Comparison of ENCODE assay signal across 27 mouse cellular contexts in the genomic region with DNA sequence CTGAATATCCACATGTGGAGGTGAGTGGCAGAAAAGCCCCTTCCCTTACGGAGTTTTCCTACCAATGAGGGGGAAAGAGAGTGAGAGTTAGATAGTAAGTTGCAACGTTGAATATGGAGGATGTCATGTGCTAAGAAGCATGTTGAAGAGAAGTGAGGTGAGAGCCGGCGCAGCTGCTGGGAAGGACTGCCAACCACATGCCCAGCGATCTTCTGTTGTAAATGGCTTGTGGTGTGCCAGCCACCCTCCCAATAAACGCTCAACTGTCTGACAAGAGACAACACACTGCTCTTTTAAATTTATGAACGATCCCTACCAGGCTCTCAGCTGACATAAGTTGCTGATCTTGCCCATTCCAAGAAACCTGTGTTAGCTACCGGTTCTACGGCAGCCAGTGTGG. TPM values are rescaled to one million over a fixed set of nuclear protein-coding genes. Genes with fewer than 3 reads are reported as not detected.
A peak's percentile ranks its signal among the peaks of the same experiment; 100 is the strongest.
DNase-seq lines count a peak whose midpoint lies in the region; ATAC-seq and TF ChIP-seq lines count a peak whose summit lies in the region.
"Had no signal": no experiment of that assay in that cellular context is flagged by ENCODE, and none has a peak within 500 bp of the region (broad histone marks: within the 10 kb centered on the region; RNA-seq: fewer than 3 reads in every experiment).

No protein-coding gene starts in this region.

- no peaks in the 10 kb centered on the region for H3K36me3 ChIP-seq in forebrain, embryonic 14.5 days (ENCODE audit: control insufficient read depth, insufficient read depth, low read length)
- H3K36me3 ChIP-seq in forebrain, embryonic 13.5 days (ENCODE audit: poor library complexity, severe bottlenecking) = no peaks in the 10 kb centered on the region
- no peaks in the 10 kb centered on the region for H3K36me3 ChIP-seq in forebrain, postnatal 0 days (ENCODE audit: insufficient read depth)
- no peaks in the 10 kb centered on the region for H3K36me3 ChIP-seq in forebrain, embryonic 12.5 days (replicated peaks)
- H3K36me3 ChIP-seq: embryonic facial prominence, embryonic 12.5 days; embryonic facial prominence, embryonic 15.5 days; heart, embryonic 10.5 days; hindbrain, embryonic 10.5 days; hindbrain, embryonic 13.5 days; intestine, embryonic 15.5 days had no signal

- no peak overlapping the region for H3K4me3 ChIP-seq in forebrain, embryonic 14.5 days (ENCODE audit: low read depth, low read length)
- no peak overlapping the region for H3K4me3 ChIP-seq in forebrain, embryonic 13.5 days
- H3K4me3 ChIP-seq in forebrain, postnatal 0 days (ENCODE audit: low read depth, low read length) = no peak overlapping the region
- no peak overlapping the region for H3K4me3 ChIP-seq in forebrain, embryonic 12.5 days (replicated peaks)
- H3K4me3 ChIP-seq: embryonic facial prominence, embryonic 12.5 days; embryonic facial prominence, embryonic 15.5 days; heart, adult 2 months; heart, embryonic 10.5 days; hindbrain, embryonic 10.5 days; hindbrain, embryonic 13.5 days; intestine, embryonic 15.5 days had no signal

- WGBS in forebrain, embryonic 14.5 days = 76% methylated on average over 9 of the region's 9 CpGs
- WGBS in forebrain, embryonic 13.5 days = 91% methylated on average over 9 of the region's 9 CpGs
- 54% methylated on average over 9 of the region's 9 CpGs for WGBS in forebrain, postnatal 0 days
- 90% methylated on average over 9 of the region's 9 CpGs for WGBS in forebrain, embryonic 12.5 days

- TF ChIP-seq CTCF in forebrain, postnatal 0 days (IDR thresholded peaks at IDR 0.05; ENCODE audit: low read depth) = no peak

- peak; percentile 61 for DNase-seq in forebrain, embryonic 14.5 days (ENCODE audit: low spot score)
- peak; percentile 73 for DNase-seq in forebrain, postnatal 0 days
- DNase-seq in layer of hippocampus, adult 11-12 months (ENCODE audit: low spot score) = peak; percentile 12
- DNase-seq in layer of hippocampus, adult 9-10 months (ENCODE audit: low spot score) = no peak
- peak; percentile 53 for DNase-seq in brain, adult 2 months (ENCODE audit: low read depth, low spot score)
- no peak for DNase-seq in neural tube, embryonic 10.5 days (ENCODE audit: extremely low spot score, low spot score)
- DNase-seq: adrenal gland, adult 8-10 months; adrenal gland, postnatal 25 days; cerebellum, adult 11 months; cerebellum, adult 2 months; cerebellum, adult 9-11 months; cerebellum, postnatal 25 days; gastrocnemius, postnatal 25 days; heart, adult 2 months; heart, postnatal 36 days; kidney, adult 11 months had no signal

- no peak overlapping the region for H3K4me2 ChIP-seq in forebrain, embryonic 14.5 days (ENCODE audit: low read length)
- H3K4me2 ChIP-seq in forebrain, embryonic 13.5 days = no peak overlapping the region
- no peak overlapping the region for H3K4me2 ChIP-seq in forebrain, postnatal 0 days (ENCODE audit: low read depth)
- H3K4me2 ChIP-seq in forebrain, embryonic 12.5 days = no peak overlapping the region
- H3K4me2 ChIP-seq: embryonic facial prominence, embryonic 12.5 days; embryonic facial prominence, embryonic 15.5 days; hindbrain, embryonic 13.5 days; intestine, embryonic 15.5 days had no signal

- H3K9ac ChIP-seq in forebrain, embryonic 14.5 days (ENCODE audit: low read length) = no peak overlapping the region
- H3K9ac ChIP-seq in forebrain, embryonic 13.5 days = no peak overlapping the region
- H3K9ac ChIP-seq in forebrain, postnatal 0 days = no peak overlapping the region
- H3K9ac ChIP-seq in forebrain, embryonic 12.5 days = no peak overlapping the region
- H3K9ac ChIP-seq: embryonic facial prominence, embryonic 12.5 days; embryonic facial prominence, embryonic 15.5 days; hindbrain, embryonic 13.5 days; intestine, embryonic 15.5 days had no signal

- H3K27ac ChIP-seq in forebrain, embryonic 14.5 days (ENCODE audit: low read depth, low read length) = no peak overlapping the region
- no peak overlapping the region; the same call in 1 of the 2 replicates for H3K27ac ChIP-seq in forebrain, embryonic 13.5 days
- peak overlapping the region; percentile 41; the same call in 1 of the 2 replicates for H3K27ac ChIP-seq in forebrain, postnatal 0 days (ENCODE audit: low read depth, low read length)
- no peak overlapping the region for H3K27ac ChIP-seq in forebrain, embryonic 12.5 days
- H3K27ac ChIP-seq: embryonic facial prominence, embryonic 12.5 days; embryonic facial prominence, embryonic 15.5 days; heart, adult 2 months; heart, embryonic 10.5 days; hindbrain, embryonic 10.5 days; hindbrain, embryonic 13.5 days; intestine, embryonic 15.5 days had no signal

- H3K4me1 ChIP-seq in forebrain, embryonic 14.5 days (ENCODE audit: control insufficient read depth, insufficient read depth, low read length) = no peaks in the 10 kb centered on the region
- H3K4me1 ChIP-seq in forebrain, embryonic 13.5 days = 0 out of 2 replicates have a peak, but pooled peaks cover 6% of the 10 kb centered on the region
- no peaks in the 10 kb centered on the region for H3K4me1 ChIP-seq in forebrain, postnatal 0 days (ENCODE audit: insufficient read depth)
- H3K4me1 ChIP-seq in forebrain, embryonic 12.5 days = no peaks in the 10 kb centered on the region; the same call in 1 of the 2 replicates
- H3K4me1 ChIP-seq: intestine, embryonic 15.5 days had no signal

- ATAC-seq in forebrain, embryonic 14.5 days = peak; percentile 42; the same call in 1 of the 2 replicates
- no peak; the same call in 1 of the 2 replicates for ATAC-seq in forebrain, embryonic 13.5 days
- ATAC-seq in forebrain, postnatal 0 days = peak; percentile 82
- ATAC-seq in forebrain, embryonic 12.5 days (ENCODE audit: low FRiP score) = no peak
- ATAC-seq: activated CD4-positive, CD25-positive, alpha-beta regulatory T cell, adult 4 months; hindbrain, embryonic 16.5 days; intestine, embryonic 15.5 days had no signal

- no peaks in the 10 kb centered on the region for H3K9me3 ChIP-seq in forebrain, embryonic 14.5 days (replicated peaks; ENCODE audit: control insufficient read depth, low read length)
- H3K9me3 ChIP-seq in forebrain, embryonic 13.5 days (replicated peaks) = no peaks in the 10 kb centered on the region
- no peaks in the 10 kb centered on the region for H3K9me3 ChIP-seq in forebrain, postnatal 0 days (ENCODE audit: low read length)
- H3K9me3 ChIP-seq in forebrain, embryonic 12.5 days = no peaks in the 10 kb centered on the region
- H3K9me3 ChIP-seq: embryonic facial prominence, embryonic 12.5 days; embryonic facial prominence, embryonic 15.5 days; heart, embryonic 10.5 days; hindbrain, embryonic 10.5 days; hindbrain, embryonic 13.5 days; intestine, embryonic 15.5 days had no signal

- H3K27me3 ChIP-seq in forebrain, embryonic 14.5 days (replicated peaks; ENCODE audit: control insufficient read depth, insufficient read depth, low read length) = no peaks in the 10 kb centered on the region
- H3K27me3 ChIP-seq in forebrain, embryonic 13.5 days = 0 out of 2 replicates have a peak, but pooled peaks cover 5% of the 10 kb centered on the region
- H3K27me3 ChIP-seq in forebrain, postnatal 0 days (ENCODE audit: insufficient read depth, low read length) = no peaks in the 10 kb centered on the region
- 0 out of 2 replicates have a peak, but pooled peaks cover 5% of the 10 kb centered on the region for H3K27me3 ChIP-seq in forebrain, embryonic 12.5 days
- H3K27me3 ChIP-seq: embryonic facial prominence, embryonic 15.5 days had no signal

RNA-seq across cellular contexts. Expression of a gene that starts 37.1 kb away (rescaled TPM):
- 105 and 120 TPM in 2 replicates for polyA plus RNA-seq in forebrain, embryonic 14.5 days (2014; fragmentation: Nextera tagmentation; extraction: Ambion mirVana)
- 74.9 and 80.3 TPM in 2 replicates for polyA plus RNA-seq in forebrain, embryonic 13.5 days (2015; fragmentation: Nextera tagmentation; extraction: Ambion mirVana)
- 120 and 187 TPM in 2 replicates for total RNA-seq in forebrain, postnatal 0 days (2014; rRNA removed)
- polyA plus RNA-seq in forebrain, postnatal 0 days (2015; fragmentation: Nextera tagmentation; extraction: Ambion mirVana) = 166 and 184 TPM in 2 replicates
- polyA plus RNA-seq in forebrain, embryonic 12.5 days (2016; fragmentation: Nextera tagmentation; extraction: Ambion mirVana) = 61.8 and 62.7 TPM in 2 replicates

RNA-seq across cellular contexts. Expression of a gene that starts 47.6 kb away (rescaled TPM):
- polyA plus RNA-seq in forebrain, embryonic 14.5 days (2014; fragmentation: Nextera tagmentation; extraction: Ambion mirVana) = 1.1 TPM in 2 replicates
- polyA plus RNA-seq in forebrain, embryonic 13.5 days (2015; fragmentation: Nextera tagmentation; extraction: Ambion mirVana) = 1.2 and 1.8 TPM in 2 replicates
- 0.77 and 0.95 TPM in 2 replicates for total RNA-seq in forebrain, postnatal 0 days (2014; rRNA removed)
- polyA plus RNA-seq in forebrain, postnatal 0 days (2015; fragmentation: Nextera tagmentation; extraction: Ambion mirVana) = 0.88 and 0.93 TPM in 2 replicates
- polyA plus RNA-seq in forebrain, embryonic 12.5 days (2016; fragmentation: Nextera tagmentation; extraction: Ambion mirVana) = 0.95 and 1.3 TPM in 2 replicates
- total RNA-seq: common myeloid progenitor, adult 5-6 weeks had no signal

Comparison
In these comparisons a context has a peak if more than half of its experiments do, and no peak if none do; other contexts are left out.
1. ATAC-seq: peak in forebrain, embryonic 14.5 days (single experiment) and forebrain, postnatal 0 days (single experiment); none in forebrain, embryonic 13.5 days (single experiment) and forebrain, embryonic 12.5 days (single experiment).
2. DNase-seq: peak in forebrain, embryonic 14.5 days (single experiment), forebrain, postnatal 0 days (single experiment), layer of hippocampus, adult 11-12 months (single experiment) and brain, adult 2 months (single experiment); none in layer of hippocampus, adult 9-10 months (single experiment) and neural tube, embryonic 10.5 days (single experiment).